22 mouse cellular contexts compared by ENCODE assay signal in genomic region chr6:42358901-42359300, GRCm38 (mm10). TPM values are rescaled to one million over a fixed set of nuclear protein-coding genes. Genes with fewer than 3 reads are reported as not detected.
DNase-seq lines count a peak whose midpoint lies in the region; ATAC-seq and TF ChIP-seq lines count a peak whose summit lies in the region.
"Had no signal": no experiment of that assay in that cellular context is flagged by ENCODE, and none has a peak within 500 bp of the region (broad histone marks: within the 10 kb centered on the region; RNA-seq: fewer than 3 reads in every experiment).

No protein-coding gene starts in this region.

- no peak overlapping the region for H3K4me2 ChIP-seq in hindbrain, embryonic 11.5 days (replicated peaks; ENCODE audit: low read depth, low read length)
- no peak overlapping the region for H3K4me2 ChIP-seq in intestine, embryonic 16.5 days (ENCODE audit: low read depth, low read length)
- no peak overlapping the region for H3K4me2 ChIP-seq in forebrain, embryonic 14.5 days (ENCODE audit: low read length)
- H3K4me2 ChIP-seq: embryonic facial prominence, embryonic 13.5 days; limb, embryonic 12.5 days; midbrain, embryonic 12.5 days had no signal

- H3K4me1 ChIP-seq in hindbrain, embryonic 11.5 days (replicated peaks; ENCODE audit: control insufficient read depth, insufficient read depth, low read length), result no peaks in the 10 kb centered on the region
- H3K4me1 ChIP-seq in hindbrain, embryonic 10.5 days (replicated peaks), result peaks cover 13% of the 10 kb centered on the region; the same call in 1 of the 2 replicates
- peaks cover 100% of the 10 kb centered on the region for H3K4me1 ChIP-seq in megakaryocyte, embryonic 14.5 days
- peaks cover 14% of the 10 kb centered on the region; the same call in 1 of the 2 replicates for H3K4me1 ChIP-seq in intestine, embryonic 16.5 days (ENCODE audit: control insufficient read depth, insufficient read depth, low read length)
- peaks cover 8% of the 10 kb centered on the region for H3K4me1 ChIP-seq in thymus, adult 2 months (replicated peaks; ENCODE audit: control insufficient read depth, insufficient read depth, low read length)
- peaks cover 6% of the 10 kb centered on the region for H3K4me1 ChIP-seq in forebrain, embryonic 14.5 days (ENCODE audit: control insufficient read depth, insufficient read depth, low read length)

- no peaks in the 10 kb centered on the region for H3K27me3 ChIP-seq in hindbrain, embryonic 11.5 days (ENCODE audit: control insufficient read depth, insufficient read depth, low read length)
- no peaks in the 10 kb centered on the region for H3K27me3 ChIP-seq in hindbrain, embryonic 10.5 days (ENCODE audit: insufficient read depth, poor library complexity, severe bottlenecking)
- no peaks in the 10 kb centered on the region for H3K27me3 ChIP-seq in megakaryocyte, embryonic 14.5 days (replicated peaks)
- H3K27me3 ChIP-seq in intestine, embryonic 16.5 days (replicated peaks; ENCODE audit: control insufficient read depth, insufficient read depth, low read length), result no peaks in the 10 kb centered on the region
- H3K27me3 ChIP-seq in thymus, adult 2 months (ENCODE audit: control insufficient read depth, insufficient read depth, low read length), result no peaks in the 10 kb centered on the region
- H3K27me3 ChIP-seq in forebrain, embryonic 14.5 days (replicated peaks; ENCODE audit: control insufficient read depth, insufficient read depth, low read length), result no peaks in the 10 kb centered on the region
- H3K27me3 ChIP-seq: embryonic facial prominence, embryonic 13.5 days; limb, embryonic 12.5 days; midbrain, embryonic 12.5 days had no signal

- 0 out of 2 replicates have a peak, but pooled peaks cover 7% of the 10 kb centered on the region for H3K36me3 ChIP-seq in hindbrain, embryonic 11.5 days (ENCODE audit: control insufficient read depth, insufficient read depth, low read length)
- peaks cover 77% of the 10 kb centered on the region for H3K36me3 ChIP-seq in hindbrain, embryonic 10.5 days
- peaks cover 98% of the 10 kb centered on the region for H3K36me3 ChIP-seq in megakaryocyte, embryonic 14.5 days (replicated peaks; ENCODE audit: low read length)
- peaks cover 8% of the 10 kb centered on the region for H3K36me3 ChIP-seq in intestine, embryonic 16.5 days (ENCODE audit: control insufficient read depth, insufficient read depth, low read length)
- peaks cover 35% of the 10 kb centered on the region for H3K36me3 ChIP-seq in thymus, adult 2 months (ENCODE audit: control insufficient read depth, insufficient read depth, low read length)
- peaks cover 50% of the 10 kb centered on the region for H3K36me3 ChIP-seq in forebrain, embryonic 14.5 days (ENCODE audit: control insufficient read depth, insufficient read depth, low read length)

- ATAC-seq in hindbrain, embryonic 11.5 days (ENCODE audit: low FRiP score), result no peak
- ATAC-seq in megakaryocyte, adult 5-6 weeks (ENCODE audit: poor library complexity, severe bottlenecking), result no peak
- no peak for ATAC-seq in intestine, embryonic 16.5 days
- no peak for ATAC-seq in forebrain, embryonic 14.5 days
- ATAC-seq: CD4-positive, CD25-positive, alpha-beta regulatory T cell, adult 4 months had no signal

- 93% methylated on average over 12 of the region's 12 CpGs for WGBS in hindbrain, embryonic 11.5 days
- WGBS in hindbrain, embryonic 10.5 days, result 96% methylated on average over 12 of the region's 12 CpGs
- 90% methylated on average over 12 of the region's 12 CpGs for WGBS in intestine, embryonic 16.5 days
- 96% methylated on average over 12 of the region's 12 CpGs for WGBS in thymus, adult 2 months
- WGBS in forebrain, embryonic 14.5 days, result 97% methylated on average over 12 of the region's 12 CpGs

- 0 out of 2 replicates have a peak overlapping the region, but pooled peaks have one; percentile 9 for H3K27ac ChIP-seq in hindbrain, embryonic 11.5 days (ENCODE audit: low read depth, low read length)
- no peak overlapping the region for H3K27ac ChIP-seq in hindbrain, embryonic 10.5 days
- H3K27ac ChIP-seq in intestine, embryonic 16.5 days (ENCODE audit: low read length), result peak overlapping the region; percentile 20
- no peak overlapping the region for H3K27ac ChIP-seq in thymus, adult 2 months (ENCODE audit: control insufficient read depth, insufficient read depth, low read length)
- no peak overlapping the region for H3K27ac ChIP-seq in forebrain, embryonic 14.5 days (ENCODE audit: low read depth, low read length)
- H3K27ac ChIP-seq: embryonic facial prominence, embryonic 13.5 days; forebrain, embryonic 10.5 days; limb, embryonic 12.5 days; midbrain, embryonic 12.5 days had no signal

- H3K9ac ChIP-seq in hindbrain, embryonic 11.5 days (ENCODE audit: low read depth, low read length), result no peak overlapping the region
- no peak overlapping the region for H3K9ac ChIP-seq in intestine, embryonic 16.5 days (ENCODE audit: low read depth, low read length)
- no peak overlapping the region for H3K9ac ChIP-seq in forebrain, embryonic 14.5 days (ENCODE audit: low read length)
- H3K9ac ChIP-seq: embryonic facial prominence, embryonic 13.5 days; limb, embryonic 12.5 days; midbrain, embryonic 12.5 days had no signal

- no peak overlapping the region for H3K4me3 ChIP-seq in hindbrain, embryonic 11.5 days (ENCODE audit: low read depth, low read length)
- H3K4me3 ChIP-seq in hindbrain, embryonic 10.5 days, result no peak overlapping the region
- H3K4me3 ChIP-seq in megakaryocyte, embryonic 14.5 days (replicated peaks), result peak overlapping the region; percentile 51
- no peak overlapping the region for H3K4me3 ChIP-seq in intestine, embryonic 16.5 days (ENCODE audit: low read length)
- H3K4me3 ChIP-seq in thymus, adult 2 months (ENCODE audit: control insufficient read depth, insufficient read depth, low read length), result no peak overlapping the region
- H3K4me3 ChIP-seq in forebrain, embryonic 14.5 days (ENCODE audit: low read depth, low read length), result no peak overlapping the region
- H3K4me3 ChIP-seq: embryonic facial prominence, embryonic 13.5 days; forebrain, embryonic 10.5 days; limb, embryonic 12.5 days; midbrain, embryonic 12.5 days had no signal

- TF ChIP-seq CTCF in thymus, adult 2 months (IDR thresholded peaks at IDR 0.05; ENCODE audit: borderline replicate concordance, control insufficient read depth, extremely low read depth, insufficient read depth, low read length, poor library complexity), result no peak

- no peak for DNase-seq in hindbrain, embryonic 11.5 days (ENCODE audit: low spot score)
- no peak for DNase-seq in hindbrain, embryonic 10.5 days (ENCODE audit: low spot score)
- DNase-seq in thymus, adult 2 months, result no peak
- DNase-seq in forebrain, embryonic 14.5 days (ENCODE audit: low spot score), result no peak
- DNase-seq: adrenal gland, adult 2 months; cerebellum, adult 2 months; lung, postnatal 14 days had no signal

- TF ChIP-seq POLR2A in thymus, adult 2 months (IDR thresholded peaks at IDR 0.05; ENCODE audit: control insufficient read depth, extremely low read depth, insufficient read depth, low read length, poor library complexity), result no peak

- no peaks in the 10 kb centered on the region for H3K9me3 ChIP-seq in hindbrain, embryonic 11.5 days (ENCODE audit: control insufficient read depth, low read length)
- H3K9me3 ChIP-seq in hindbrain, embryonic 10.5 days, result no peaks in the 10 kb centered on the region
- no peaks in the 10 kb centered on the region for H3K9me3 ChIP-seq in megakaryocyte, embryonic 14.5 days
- H3K9me3 ChIP-seq in intestine, embryonic 16.5 days (ENCODE audit: control insufficient read depth, low read length), result no peaks in the 10 kb centered on the region
- no peaks in the 10 kb centered on the region for H3K9me3 ChIP-seq in forebrain, embryonic 14.5 days (replicated peaks; ENCODE audit: control insufficient read depth, low read length)
- H3K9me3 ChIP-seq: embryonic facial prominence, embryonic 13.5 days; forebrain, embryonic 10.5 days; limb, embryonic 12.5 days; midbrain, embryonic 12.5 days had no signal

RNA-seq across cellular contexts. Expression of gene Zyx, which starts 9.5 kb away (rescaled TPM):
- polyA plus RNA-seq in hindbrain, embryonic 11.5 days (2014; fragmentation: Nextera tagmentation; extraction: Ambion mirVana), result 57.5 and 60.1 TPM in 2 replicates
- 86.0 and 103 TPM in 2 replicates for polyA plus RNA-seq in hindbrain, embryonic 10.5 days (2016; fragmentation: Nextera tagmentation; extraction: Ambion mirVana)
- polyA plus RNA-seq in megakaryocyte, embryonic 14.5 days (2012; ENCODE audit: insufficient read depth, low replicate concordance), result 8,612 and 27,789 TPM in 2 replicates
- total RNA-seq in megakaryocyte, adult 5-6 weeks (2015), result 411 and 420 TPM in 2 replicates
- total RNA-seq in megakaryocyte, adult 5-6 weeks (2017), result 117 and 131 TPM in 2 replicates
- 83.5 and 86.5 TPM in 2 replicates for polyA plus RNA-seq in intestine, embryonic 16.5 days (2015; fragmentation: Nextera tagmentation; extraction: Ambion mirVana)
- 209 and 222 TPM in 2 replicates for polyA plus RNA-seq in thymus, adult 2 months (2012; rRNA removed)
- 34.8 and 41.0 TPM in 2 replicates for polyA plus RNA-seq in forebrain, embryonic 14.5 days (2014; fragmentation: Nextera tagmentation; extraction: Ambion mirVana)

RNA-seq across cellular contexts. Expression of gene Epha1, which starts 14.2 kb away (rescaled TPM):
- polyA plus RNA-seq in hindbrain, embryonic 11.5 days (2014; fragmentation: Nextera tagmentation; extraction: Ambion mirVana), result 0.43 and 1.3 TPM in 2 replicates
- polyA plus RNA-seq in hindbrain, embryonic 10.5 days (2016; fragmentation: Nextera tagmentation; extraction: Ambion mirVana), result 1.8 and 3.1 TPM in 2 replicates
- not detected in 2 replicates for polyA plus RNA-seq in megakaryocyte, embryonic 14.5 days (2012; ENCODE audit: insufficient read depth, low replicate concordance)
- total RNA-seq in megakaryocyte, adult 5-6 weeks (2015), result not detected in 2 replicates
- total RNA-seq in megakaryocyte, adult 5-6 weeks (2017), result not detected in 2 replicates
- 10.0 and 11.3 TPM in 2 replicates for polyA plus RNA-seq in intestine, embryonic 16.5 days (2015; fragmentation: Nextera tagmentation; extraction: Ambion mirVana)
- polyA plus RNA-seq in thymus, adult 2 months (2012; rRNA removed), result 3.6 and 4.7 TPM in 2 replicates
- polyA plus RNA-seq in forebrain, embryonic 14.5 days (2014; fragmentation: Nextera tagmentation; extraction: Ambion mirVana), result 0.05 and 0.07 TPM in 2 replicates
- total RNA-seq: common myeloid progenitor, adult 5-6 weeks; MEL had no signal

RNA-seq across cellular contexts. Expression of gene Fam131b, which starts 34.5 kb away (rescaled TPM):
- polyA plus RNA-seq in hindbrain, embryonic 11.5 days (2014; fragmentation: Nextera tagmentation; extraction: Ambion mirVana), result 2.6 and 3.1 TPM in 2 replicates
- 1.4 and 2.9 TPM in 2 replicates for polyA plus RNA-seq in hindbrain, embryonic 10.5 days (2016; fragmentation: Nextera tagmentation; extraction: Ambion mirVana)
- polyA plus RNA-seq in megakaryocyte, embryonic 14.5 days (2012; ENCODE audit: insufficient read depth, low replicate concordance), result 0.41 TPM in 1 of 2 replicates, not detected in the other
- total RNA-seq in megakaryocyte, adult 5-6 weeks (2015), result not detected in 2 replicates
- total RNA-seq in megakaryocyte, adult 5-6 weeks (2017), result not detected in 2 replicates
- 0.12 and 0.21 TPM in 2 replicates for polyA plus RNA-seq in intestine, embryonic 16.5 days (2015; fragmentation: Nextera tagmentation; extraction: Ambion mirVana)
- 0.17 and 0.24 TPM in 2 replicates for polyA plus RNA-seq in thymus, adult 2 months (2012; rRNA removed)
- polyA plus RNA-seq in forebrain, embryonic 14.5 days (2014; fragmentation: Nextera tagmentation; extraction: Ambion mirVana), result 4.7 and 5.6 TPM in 2 replicates
- total RNA-seq: common myeloid progenitor, adult 5-6 weeks; MEL had no signal
- polyA plus RNA-seq: CD4-positive, CD25-positive, alpha-beta regulatory T cell, adult 4 months had no signal

RNA-seq across cellular contexts. Expression of gene Tas2r143, which starts 41.1 kb away (rescaled TPM):
- not detected in 2 replicates for polyA plus RNA-seq in hindbrain, embryonic 11.5 days (2014; fragmentation: Nextera tagmentation; extraction: Ambion mirVana)
- not detected in 2 replicates for polyA plus RNA-seq in hindbrain, embryonic 10.5 days (2016; fragmentation: Nextera tagmentation; extraction: Ambion mirVana)
- not detected in 2 replicates for polyA plus RNA-seq in megakaryocyte, embryonic 14.5 days (2012; ENCODE audit: insufficient read depth, low replicate concordance)
- 0.39 and 1.6 TPM in 2 replicates for total RNA-seq in megakaryocyte, adult 5-6 weeks (2015)
- total RNA-seq in megakaryocyte, adult 5-6 weeks (2017), result 1.5 TPM in 1 of 2 replicates, not detected in the other
- polyA plus RNA-seq in intestine, embryonic 16.5 days (2015; fragmentation: Nextera tagmentation; extraction: Ambion mirVana), result not detected in 2 replicates
- 0.26 and 0.55 TPM in 2 replicates for polyA plus RNA-seq in thymus, adult 2 months (2012; rRNA removed)
- not detected in 2 replicates for polyA plus RNA-seq in forebrain, embryonic 14.5 days (2014; fragmentation: Nextera tagmentation; extraction: Ambion mirVana)
- total RNA-seq: common myeloid progenitor, adult 5-6 weeks; layer of hippocampus, adult 18-20 months; left cerebral cortex, adult 18-20 months; MEL had no signal
- polyA plus RNA-seq: CD4-positive, CD25-positive, alpha-beta regulatory T cell, adult 4 months; embryonic facial prominence, embryonic 13.5 days; forebrain, embryonic 10.5 days; kidney, embryonic 14.5 days; limb, embryonic 12.5 days; midbrain, embryonic 12.5 days; thymus, postnatal 0 days had no signal

RNA-seq across cellular contexts. Expression of gene Tas2r135, which starts 46.3 kb away (rescaled TPM):
- 0.15 TPM in 1 of 2 replicates, not detected in the other for polyA plus RNA-seq in hindbrain, embryonic 11.5 days (2014; fragmentation: Nextera tagmentation; extraction: Ambion mirVana)
- not detected in 2 replicates for polyA plus RNA-seq in hindbrain, embryonic 10.5 days (2016; fragmentation: Nextera tagmentation; extraction: Ambion mirVana)
- not detected in 2 replicates for polyA plus RNA-seq in megakaryocyte, embryonic 14.5 days (2012; ENCODE audit: insufficient read depth, low replicate concordance)
- total RNA-seq in megakaryocyte, adult 5-6 weeks (2015), result 0.25 and 0.59 TPM in 2 replicates
- total RNA-seq in megakaryocyte, adult 5-6 weeks (2017), result not detected in 2 replicates
- polyA plus RNA-seq in intestine, embryonic 16.5 days (2015; fragmentation: Nextera tagmentation; extraction: Ambion mirVana), result not detected in 2 replicates
- polyA plus RNA-seq in thymus, adult 2 months (2012; rRNA removed), result 0.15 TPM in 1 of 2 replicates, not detected in the other
- not detected in 2 replicates for polyA plus RNA-seq in forebrain, embryonic 14.5 days (2014; fragmentation: Nextera tagmentation; extraction: Ambion mirVana)
- total RNA-seq: common myeloid progenitor, adult 5-6 weeks; layer of hippocampus, adult 18-20 months; left cerebral cortex, adult 18-20 months; MEL had no signal
- polyA plus RNA-seq: adrenal gland, adult 2 months; CD4-positive, CD25-positive, alpha-beta regulatory T cell, adult 4 months; embryonic facial prominence, embryonic 13.5 days; forebrain, embryonic 10.5 days; gonadal fat pad, adult 2 months; kidney, embryonic 14.5 days; limb, embryonic 12.5 days; midbrain, embryonic 12.5 days; thymus, postnatal 0 days had no signal

Comparison
In these comparisons a context has a peak if more than half of its experiments do, and no peak if none do; other contexts are left out.
1. H3K27ac ChIP-seq: peak in hindbrain, embryonic 11.5 days (single experiment) and intestine, embryonic 16.5 days (single experiment); none in hindbrain, embryonic 10.5 days (single experiment), thymus, adult 2 months (single experiment) and forebrain, embryonic 14.5 days (single experiment).
2. RNA of gene Zyx, which starts 9.5 kb away (polyA plus RNA-seq): 8,612 to 27,789 TPM in megakaryocyte, embryonic 14.5 days; 209 to 222 TPM in thymus, adult 2 months, 86.0 to 103 TPM in hindbrain, embryonic 10.5 days, 83.5 to 86.5 TPM in intestine, embryonic 16.5 days, 57.5 to 60.1 TPM in hindbrain, embryonic 11.5 days and 34.8 to 41.0 TPM in forebrain, embryonic 14.5 days; every median in the first group is over 10 times any median in the second.